Mouse (Mus musculus) brain, adult 2 months (tissue): ENCODE measurements around the gene Olfr498.

Experiments
- DNase-seq: peaks from one replicate; pipeline ENCODE4 v3.0.0; 2011; ENCODE audit warnings: low read depth, low spot score

Gene Olfr498

GRCm38 (mm10) chr7:108465026-108465425 lies at the start of gene Olfr498:
Gene Olfr498 (plus strand): TSS chr7:108465326.
- DNase-seq = no peak

GRCm38 (mm10) chr7:108420121-108420520 lies 45.0 kb upstream of the Olfr498 start, which contains the start of gene Olfr497:
Gene Olfr497 (plus strand): TSS chr7:108420421.
- no peak for DNase-seq
